Mouse (Mus musculus) embryonic fibroblast, embryonic 13.5 days (primary cell): ENCODE measurements around the gene Wasf1.

Source experiments
- CTCF ChIP-seq: IDR thresholded peaks from 2 replicates; pipeline ENCODE4 v1.5.1; 2011; ENCODE audit warnings: mild to moderate bottlenecking, control low read depth, low read length, moderate library complexity, borderline replicate concordance; ENCODE audit not compliant: insufficient read depth
- POLR2A ChIP-seq: IDR thresholded peaks from 2 replicates; pipeline ENCODE4 v1.6.1; 2011; ENCODE audit warnings: low read depth, mild to moderate bottlenecking, control low read depth, low read length, moderate library complexity

GRCm38 (mm10) chr10:40868081-40868480, 15.2 kb upstream of the Wasf1 start:
- no peak for TF ChIP-seq CTCF
- no peak for TF ChIP-seq POLR2A
